Mouse (Mus musculus): ENCODE data around the gene Tbc1d24.

- TF ChIP-seq RCOR1 (conservative IDR thresholded peaks at IDR 0.05; ENCODE audit: low read depth, low read length) (no peak), POLR2A (IDR thresholded peaks at IDR 0.05; ENCODE audit: low read depth, low read length) (no peak), MXI1 (IDR thresholded peaks at IDR 0.05; ENCODE audit: low read depth, low read length) (no peak), EP300 (IDR thresholded peaks at IDR 0.05; ENCODE audit: low read length) (no peak), CTCF (conservative IDR thresholded peaks at IDR 0.05 in 1 of 2, IDR thresholded peaks at IDR 0.05 in 1 of 2; ENCODE audit: low read depth in 2 of 2, low read length in 2 of 2) (no peak), ZMIZ1 (IDR thresholded peaks at IDR 0.05; ENCODE audit: low read depth, low read length) (no peak), CHD2 (IDR thresholded peaks at IDR 0.05; ENCODE audit: low read length) (no peak), MAFK (IDR thresholded peaks at IDR 0.05; ENCODE audit: insufficient replicate concordance, low read length) (no peak), BHLHE40 (IDR thresholded peaks at IDR 0.05; ENCODE audit: low read depth, low read length) (no peak), NRF1 (IDR thresholded peaks at IDR 0.05; ENCODE audit: low read depth, low read length) (no peak), E2F4 (IDR thresholded peaks at IDR 0.05; ENCODE audit: insufficient replicate concordance, low read depth, low read length) (no peak), POLR2AphosphoS2 (IDR thresholded peaks at IDR 0.05; ENCODE audit: low read depth, low read length) (no peak), GABPA (IDR thresholded peaks at IDR 0.05; ENCODE audit: insufficient replicate concordance, low read depth, low read length) (no peak)
Measured at GRCm38 (mm10) chr17:24224741-24225140, 19.4 kb upstream of the Tbc1d24 start.
